Mouse (Mus musculus) thymus, adult 2 months (tissue): ENCODE results near the gene B230307C23Rik.

Experiments
- CTCF ChIP-seq: fragments of 200-500 bp; IDR thresholded peaks from 2 replicates; pipeline ENCODE4 v1.5.1; 2012; ENCODE audit warnings: mild to moderate bottlenecking, control low read depth, low read length, moderate library complexity, borderline replicate concordance; ENCODE audit not compliant: control insufficient read depth, poor library complexity, insufficient read depth; ENCODE audit errors: extremely low read depth
- POLR2A ChIP-seq: fragments of 200-500 bp; IDR thresholded peaks from 2 replicates; pipeline ENCODE4 v1.6.1; 2012; ENCODE audit warnings: mild to moderate bottlenecking, low read length, control low read depth, moderate library complexity; ENCODE audit not compliant: control insufficient read depth, poor library complexity, insufficient read depth; ENCODE audit errors: extremely low read depth

DNA sequence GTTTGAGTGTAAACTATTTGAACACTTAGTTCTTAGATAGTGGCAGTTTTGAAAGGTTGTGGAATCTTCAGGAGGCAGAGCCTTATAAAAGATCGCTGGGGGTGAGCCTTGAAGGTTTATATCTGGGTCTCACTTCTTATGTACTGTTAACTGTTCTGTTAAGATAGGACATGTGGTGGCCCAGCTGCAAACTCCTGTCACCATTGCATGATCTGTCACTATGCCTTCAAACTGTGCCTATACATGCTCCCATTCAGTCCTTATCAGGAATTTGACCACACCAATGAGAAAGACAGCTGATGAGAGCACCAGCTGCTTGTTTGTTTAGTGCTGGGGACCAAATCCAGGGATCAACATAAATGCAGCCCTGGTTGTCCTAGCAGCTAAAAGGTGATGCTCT lies 19.8 kb upstream of the B230307C23Rik start:
- TF ChIP-seq CTCF: no peak
- no peak for TF ChIP-seq POLR2A
